16 mouse cellular contexts compared by ENCODE assay signal in genomic region chr9:95959732-95960428, GRCm38 (mm10). TPM values are rescaled to one million over a fixed set of nuclear protein-coding genes. Genes with fewer than 3 reads are reported as not detected.
DNase-seq lines count a peak whose midpoint lies in the region.
"Had no signal": no experiment of that assay in that cellular context is flagged by ENCODE, and none has a peak within 500 bp of the region (broad histone marks: within the 10 kb centered on the region; RNA-seq: fewer than 3 reads in every experiment).

No protein-coding gene starts in this region.

- no peaks in the 10 kb centered on the region for H3K9me3 ChIP-seq in megakaryocyte, embryonic 14.5 days
- H3K9me3 ChIP-seq: embryonic facial prominence, embryonic 12.5 days; limb, embryonic 12.5 days; midbrain, embryonic 15.5 days had no signal

- peaks cover 46% of the 10 kb centered on the region for H3K36me3 ChIP-seq in megakaryocyte, embryonic 14.5 days (replicated peaks; ENCODE audit: low read length)

- peak; percentile 55 for DNase-seq in 416B (ENCODE audit: low read depth)
- peak; percentile 33 for DNase-seq in MEL-GATA-1-ER (ENCODE audit: extremely low read depth, low read depth)
- DNase-seq in thymus, postnatal 0 days (ENCODE audit: low spot score): peak; percentile 35
- no peak for DNase-seq in heart, postnatal 14 days
- no peak for DNase-seq in heart, adult 8-10 months (ENCODE audit: low spot score)
- no peak for DNase-seq in retina, embryonic 14.5 days (ENCODE audit: low spot score)
- DNase-seq: adrenal gland, postnatal 14 days; B cell, adult 2 months; cerebellum, adult 9-11 months; gastrocnemius, postnatal 25 days; kidney, adult 11 months had no signal

- peak overlapping the region; percentile 59 for H3K4me3 ChIP-seq in megakaryocyte, embryonic 14.5 days (replicated peaks)
- H3K4me3 ChIP-seq: embryonic facial prominence, embryonic 12.5 days; erythroblast, embryonic 14.5 days; limb, embryonic 12.5 days; midbrain, embryonic 15.5 days had no signal

- no peaks in the 10 kb centered on the region for H3K27me3 ChIP-seq in megakaryocyte, embryonic 14.5 days (replicated peaks)
- H3K27me3 ChIP-seq: embryonic facial prominence, embryonic 12.5 days; limb, embryonic 12.5 days; midbrain, embryonic 15.5 days had no signal

- intact Hi-C loops in heart, postnatal 14 days (cut with DNase I): loop anchor here (5.0 kb wide), 1 partner anchor 157 kb away; the partner anchor contains the start of gene Gk5

- H3K4me1 ChIP-seq in megakaryocyte, embryonic 14.5 days: peaks cover 72% of the 10 kb centered on the region

RNA-seq across cellular contexts. Expression of gene Xrn1, which starts 5.3 kb away (rescaled TPM):
- 0.35 and 1.4 TPM in 2 replicates for polyA plus RNA-seq in megakaryocyte, embryonic 14.5 days (2012; ENCODE audit: insufficient read depth, low replicate concordance)
- 34.1 and 42.1 TPM in 2 replicates for polyA plus RNA-seq in thymus, postnatal 0 days (2015; fragmentation: Nextera tagmentation; extraction: Ambion mirVana)
- total RNA-seq in heart, postnatal 14 days (2021): 10 to 100 TPM; 21.6 to 23.4 TPM
- total RNA-seq in heart, adult 8-10 months (2022): 10 to 100 TPM; 17.0 to 21.3 (median 17.8) TPM

Comparison
In these comparisons a context has a peak if more than half of its experiments do, and no peak if none do; other contexts are left out.
1. DNase-seq: peak in 416B (single experiment), MEL-GATA-1-ER (single experiment) and thymus, postnatal 0 days (single experiment); none in heart, postnatal 14 days (0 of 2), heart, adult 8-10 months (single experiment) and retina, embryonic 14.5 days (single experiment).